Mouse (Mus musculus): ENCODE data around the gene Btg1. TPM values are rescaled to one million over a fixed set of nuclear protein-coding genes. Genes with fewer than 3 reads are reported as not detected.

Btg1 gene
- 9.5 and 11.6 TPM in 2 replicates for polyA plus RNA-seq (2015; fragmentation: Nextera tagmentation; extraction: Ambion mirVana)

DNA sequence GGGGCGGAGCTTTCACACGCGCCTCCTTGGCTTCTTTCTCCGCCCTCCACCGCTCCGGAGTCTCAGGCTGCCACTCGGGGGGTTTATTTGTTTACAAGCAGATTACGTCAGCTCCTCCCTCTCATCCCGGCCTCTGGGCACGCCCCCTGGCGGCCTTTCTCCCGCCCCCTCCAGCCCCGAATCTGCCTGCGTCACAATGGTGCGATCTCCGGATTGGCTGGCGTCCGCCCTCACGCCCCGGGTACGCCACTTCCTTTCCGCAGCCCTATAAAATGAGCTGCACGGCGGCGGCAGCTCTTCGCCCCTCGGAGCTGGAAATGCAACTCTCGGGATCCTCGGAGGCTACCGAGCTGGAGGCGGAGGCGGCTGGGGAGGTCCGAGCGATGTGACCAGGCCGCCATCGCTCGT is at the start of gene Btg1:
TSS of gene Btg1 (plus strand) at position 298 of the 408 bp plus-strand sequence.
- Histone ChIP-seq H3K9ac (peak within 1 kb of the TSS; percentile 95), H3K4me1 (replicated peaks) (peaks cover 28% of the 10 kb centered on the region), H3K36me3 (replicated peaks) (peaks cover 13% of the 10 kb centered on the region), H3K27ac (replicated peaks) (peak within 1 kb of the TSS; percentile 87), H3K4me3 (replicated peaks) (peak within 1 kb of the TSS; percentile 92), H3K27me3 (no peaks in the 10 kb centered on the region), H3K4me2 (peak within 1 kb of the TSS; percentile 83), H3K9me3 (replicated peaks) (no peaks in the 10 kb centered on the region)
- peak; percentile 91 for ATAC-seq (ENCODE audit: insufficient read depth)
- WGBS (ENCODE audit: insufficient replicate concordance): under 1% methylated on average over 37 of the region's 37 CpGs

DNA sequence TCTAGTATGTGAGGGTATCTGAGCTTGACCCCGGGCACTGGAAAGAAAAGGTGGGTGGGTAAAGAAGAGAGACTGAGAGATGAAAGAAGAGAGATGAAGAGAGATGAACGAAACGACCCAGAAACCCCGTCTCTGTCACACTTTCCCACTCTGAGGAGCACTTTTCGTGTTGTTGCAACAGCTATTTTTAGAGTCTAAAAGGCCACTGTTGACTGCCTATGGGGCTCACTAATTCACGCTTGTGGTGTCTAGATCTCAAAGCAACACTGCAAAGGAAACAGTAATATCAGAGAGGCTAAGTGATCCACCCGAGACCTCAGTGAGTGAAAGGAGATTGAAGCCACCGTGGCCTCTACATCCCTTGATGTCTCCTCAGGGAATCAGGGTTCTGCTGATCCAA is 47.3 kb upstream of the Btg1 start:
- Histone ChIP-seq H3K9me3 (replicated peaks) (no peaks in the 10 kb centered on the region), H3K27me3 (no peaks in the 10 kb centered on the region), H3K4me2 (no peak overlapping the region), H3K4me1 (replicated peaks) (no peaks in the 10 kb centered on the region), H3K9ac (no peak overlapping the region), H3K36me3 (replicated peaks) (no peaks in the 10 kb centered on the region), H3K27ac (replicated peaks) (no peak overlapping the region), H3K4me3 (replicated peaks) (no peak overlapping the region)
- no peak for ATAC-seq (ENCODE audit: insufficient read depth)
- 56% methylated on average over 8 of the region's 8 CpGs for WGBS (ENCODE audit: insufficient replicate concordance)

DNA sequence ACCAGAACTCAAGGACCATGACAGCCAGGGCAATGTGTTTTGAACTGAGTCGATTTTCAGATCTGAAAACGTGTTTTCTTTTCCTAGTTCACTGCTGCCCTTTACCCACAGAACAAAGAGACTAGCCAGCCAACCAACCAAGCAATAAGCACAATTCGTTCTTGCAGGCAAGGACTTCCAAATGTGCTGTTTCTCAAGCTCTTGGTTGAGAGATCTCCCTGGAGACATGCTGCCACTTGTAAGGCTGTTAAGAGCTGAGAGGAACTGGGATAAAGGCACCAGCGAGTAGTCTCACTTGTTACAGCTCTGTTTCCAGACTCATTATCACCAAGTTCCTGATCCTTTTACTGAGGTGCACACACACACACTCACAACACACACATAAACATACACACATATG is 45.6 kb upstream of the Btg1 start:
- no peak overlapping the region for H3K4me2 ChIP-seq
- H3K4me3 ChIP-seq (replicated peaks): no peak overlapping the region
- H3K9ac ChIP-seq: no peak overlapping the region
- no peak overlapping the region for H3K27ac ChIP-seq (replicated peaks)
- H3K27me3 ChIP-seq: no peaks in the 10 kb centered on the region
- WGBS (ENCODE audit: insufficient replicate concordance): 57% methylated on average over 4 of the region's 4 CpGs
- H3K9me3 ChIP-seq (replicated peaks): no peaks in the 10 kb centered on the region
- no peaks in the 10 kb centered on the region for H3K36me3 ChIP-seq (replicated peaks)
- no peaks in the 10 kb centered on the region for H3K4me1 ChIP-seq (replicated peaks)
- ATAC-seq (ENCODE audit: insufficient read depth): no peak

DNA sequence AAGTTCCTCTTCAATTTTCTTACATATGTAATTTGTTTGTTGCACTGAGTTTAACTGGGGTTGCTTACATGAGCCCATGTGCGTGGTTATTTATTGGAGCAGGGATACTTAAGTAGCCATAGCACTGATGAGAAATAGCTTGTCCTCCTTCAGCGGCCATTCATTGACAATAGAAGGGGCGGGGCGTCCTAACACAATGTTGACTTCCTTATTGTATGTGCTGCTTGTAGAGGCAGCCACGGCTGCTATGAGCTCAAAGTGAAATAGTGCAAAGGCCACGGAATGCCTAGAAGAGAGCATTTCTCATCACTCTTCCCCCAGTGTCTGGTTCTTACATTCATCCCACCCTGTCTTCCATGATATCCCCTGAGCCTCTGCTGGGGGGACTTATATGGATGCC is 42.0 kb upstream of the Btg1 start:
- no peak overlapping the region for H3K27ac ChIP-seq (replicated peaks)
- no peak for ATAC-seq (ENCODE audit: insufficient read depth)
- H3K27me3 ChIP-seq: no peaks in the 10 kb centered on the region
- H3K4me3 ChIP-seq (replicated peaks): no peak overlapping the region
- H3K9ac ChIP-seq: no peak overlapping the region
- WGBS (ENCODE audit: insufficient replicate concordance): 57% methylated on average over 6 of the region's 6 CpGs
- no peak overlapping the region for H3K4me2 ChIP-seq
- no peaks in the 10 kb centered on the region for H3K9me3 ChIP-seq (replicated peaks)
- H3K36me3 ChIP-seq (replicated peaks): no peaks in the 10 kb centered on the region
- H3K4me1 ChIP-seq (replicated peaks): no peaks in the 10 kb centered on the region

DNA sequence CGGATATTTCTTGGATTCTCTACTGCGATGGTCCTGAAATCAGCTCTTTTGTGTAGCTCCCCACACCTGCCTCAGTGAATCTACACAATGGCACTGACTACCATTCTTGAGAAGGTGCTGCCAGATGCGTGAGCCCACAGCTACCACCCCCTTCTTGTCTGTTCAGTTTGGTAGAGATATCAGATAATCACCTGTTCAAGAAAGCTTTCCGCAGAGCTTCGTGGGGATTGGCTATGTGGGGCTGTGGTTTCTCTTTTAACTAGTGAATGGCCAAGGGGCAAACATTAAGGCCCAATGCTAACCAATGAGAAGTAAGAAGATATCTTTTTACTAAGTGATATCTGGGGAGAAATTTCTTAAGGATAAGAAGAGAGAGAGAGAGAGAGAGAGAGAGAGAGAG is 41.5 kb upstream of the Btg1 start:
- no peaks in the 10 kb centered on the region for H3K36me3 ChIP-seq (replicated peaks)
- H3K4me3 ChIP-seq (replicated peaks): no peak overlapping the region
- H3K9ac ChIP-seq: no peak overlapping the region
- no peaks in the 10 kb centered on the region for H3K27me3 ChIP-seq
- ATAC-seq (ENCODE audit: insufficient read depth): no peak
- no peaks in the 10 kb centered on the region for H3K9me3 ChIP-seq (replicated peaks)
- H3K27ac ChIP-seq (replicated peaks): no peak overlapping the region
- WGBS (ENCODE audit: insufficient replicate concordance): 52% methylated on average over 5 of the region's 5 CpGs
- no peak overlapping the region for H3K4me2 ChIP-seq
- H3K4me1 ChIP-seq (replicated peaks): no peaks in the 10 kb centered on the region

DNA sequence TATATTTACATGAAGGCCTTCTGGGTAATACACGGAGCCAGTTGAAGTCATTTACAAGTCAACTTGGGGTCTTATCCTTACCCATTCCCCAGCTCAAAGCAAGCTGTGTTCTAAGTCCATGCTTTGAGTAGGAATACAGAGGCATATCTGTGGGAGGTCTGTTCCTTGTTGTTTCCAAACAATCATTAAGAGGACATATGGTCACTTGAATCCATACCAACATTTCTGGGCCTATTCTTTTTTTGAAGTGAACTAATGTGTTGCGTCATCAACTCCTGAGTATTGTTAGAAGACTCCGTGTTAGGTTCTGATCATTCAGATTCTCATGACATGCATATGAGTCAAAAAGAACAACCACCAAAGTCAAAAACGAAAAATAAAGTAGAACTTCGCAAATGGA is 37.9 kb upstream of the Btg1 start:
- no peaks in the 10 kb centered on the region for H3K27me3 ChIP-seq
- no peak overlapping the region for H3K27ac ChIP-seq (replicated peaks)
- WGBS (ENCODE audit: insufficient replicate concordance): 63% methylated on average over 5 of the region's 5 CpGs
- no peak for ATAC-seq (ENCODE audit: insufficient read depth)
- H3K4me1 ChIP-seq (replicated peaks): no peaks in the 10 kb centered on the region
- H3K4me3 ChIP-seq (replicated peaks): no peak overlapping the region
- H3K9me3 ChIP-seq (replicated peaks): no peaks in the 10 kb centered on the region
- no peaks in the 10 kb centered on the region for H3K36me3 ChIP-seq (replicated peaks)
- H3K4me2 ChIP-seq: no peak overlapping the region
- no peak overlapping the region for H3K9ac ChIP-seq

DNA sequence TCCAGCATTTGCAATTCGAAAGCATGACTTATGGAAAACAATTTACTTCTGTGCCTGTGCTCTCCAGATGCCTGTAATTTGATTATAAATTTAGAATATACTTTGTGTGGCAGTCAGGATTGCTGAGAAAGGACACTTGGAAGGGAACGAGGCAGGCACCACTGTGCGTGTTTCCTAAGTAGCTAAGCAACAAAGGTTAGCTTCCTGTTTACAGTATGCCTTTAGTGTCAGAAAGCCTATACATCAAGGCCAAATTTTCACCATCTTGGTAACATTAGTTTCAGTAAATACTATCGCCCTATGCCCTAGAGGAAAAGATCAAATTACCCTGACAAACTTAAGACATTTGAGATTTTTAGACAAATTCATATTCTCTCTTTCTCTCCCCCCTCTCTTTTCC is 37.4 kb upstream of the Btg1 start:
- Histone ChIP-seq H3K4me3 (replicated peaks) (no peak overlapping the region), H3K27ac (replicated peaks) (no peak overlapping the region), H3K36me3 (replicated peaks) (no peaks in the 10 kb centered on the region), H3K9me3 (replicated peaks) (no peaks in the 10 kb centered on the region), H3K27me3 (no peaks in the 10 kb centered on the region), H3K9ac (no peak overlapping the region), H3K4me2 (no peak overlapping the region), H3K4me1 (replicated peaks) (no peaks in the 10 kb centered on the region)
- 44% methylated on average over 4 of the region's 4 CpGs for WGBS (ENCODE audit: insufficient replicate concordance)
- no peak for ATAC-seq (ENCODE audit: insufficient read depth)

DNA sequence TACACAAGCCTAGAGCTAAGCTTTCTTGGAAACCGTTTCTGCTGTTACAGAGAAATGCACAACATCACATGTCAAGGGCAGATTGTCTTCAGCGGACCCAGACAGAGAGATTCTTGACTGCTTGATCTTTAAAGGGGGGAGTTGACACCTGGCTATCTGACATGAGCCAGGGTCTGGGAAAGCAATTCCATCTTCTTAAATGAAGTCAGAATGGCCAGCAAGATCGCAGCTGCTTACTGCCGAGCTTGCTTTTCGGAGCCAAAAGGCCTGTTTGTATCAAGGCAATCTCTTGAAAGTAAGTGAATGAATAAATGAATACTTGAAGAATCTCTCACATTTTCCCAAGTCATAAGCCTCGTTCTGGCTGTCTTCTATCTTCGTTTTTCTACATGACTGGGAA is 36.6 kb upstream of the Btg1 start:
- Histone ChIP-seq H3K9ac (no peak overlapping the region), H3K4me1 (replicated peaks) (no peaks in the 10 kb centered on the region), H3K4me3 (replicated peaks) (no peak overlapping the region), H3K4me2 (no peak overlapping the region), H3K27ac (replicated peaks) (no peak overlapping the region), H3K36me3 (replicated peaks) (no peaks in the 10 kb centered on the region), H3K27me3 (no peaks in the 10 kb centered on the region), H3K9me3 (replicated peaks) (no peaks in the 10 kb centered on the region)
- no peak for ATAC-seq (ENCODE audit: insufficient read depth)
- 60% methylated on average over 7 of the region's 7 CpGs for WGBS (ENCODE audit: insufficient replicate concordance)

DNA sequence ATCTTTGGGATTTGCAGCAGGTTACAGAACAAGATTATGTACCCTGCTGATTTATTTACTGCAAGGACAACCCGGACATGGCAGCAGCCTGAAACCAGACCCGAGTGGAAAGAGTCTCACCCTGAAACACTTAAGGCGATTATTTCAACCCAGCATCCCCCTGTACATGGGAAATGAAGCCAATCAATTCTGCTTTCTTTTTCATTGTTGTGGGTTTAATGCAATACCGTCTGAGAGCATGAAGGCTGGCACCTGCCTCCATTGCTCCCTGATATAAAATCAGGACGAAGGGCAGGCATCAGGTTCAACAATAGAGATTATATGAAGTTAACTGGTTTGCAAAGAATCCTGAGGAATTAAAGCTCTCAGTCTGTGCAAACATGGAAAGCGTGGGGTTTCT is 35.6 kb upstream of the Btg1 start:
- no peaks in the 10 kb centered on the region for H3K9me3 ChIP-seq (replicated peaks)
- H3K36me3 ChIP-seq (replicated peaks): no peaks in the 10 kb centered on the region
- no peaks in the 10 kb centered on the region for H3K4me1 ChIP-seq (replicated peaks)
- WGBS (ENCODE audit: insufficient replicate concordance): 60% methylated on average over 6 of the region's 6 CpGs
- no peak overlapping the region for H3K4me2 ChIP-seq
- H3K27me3 ChIP-seq: no peaks in the 10 kb centered on the region
- no peak overlapping the region for H3K27ac ChIP-seq (replicated peaks)
- no peak overlapping the region for H3K4me3 ChIP-seq (replicated peaks)
- H3K9ac ChIP-seq: no peak overlapping the region
- no peak for ATAC-seq (ENCODE audit: insufficient read depth)

DNA sequence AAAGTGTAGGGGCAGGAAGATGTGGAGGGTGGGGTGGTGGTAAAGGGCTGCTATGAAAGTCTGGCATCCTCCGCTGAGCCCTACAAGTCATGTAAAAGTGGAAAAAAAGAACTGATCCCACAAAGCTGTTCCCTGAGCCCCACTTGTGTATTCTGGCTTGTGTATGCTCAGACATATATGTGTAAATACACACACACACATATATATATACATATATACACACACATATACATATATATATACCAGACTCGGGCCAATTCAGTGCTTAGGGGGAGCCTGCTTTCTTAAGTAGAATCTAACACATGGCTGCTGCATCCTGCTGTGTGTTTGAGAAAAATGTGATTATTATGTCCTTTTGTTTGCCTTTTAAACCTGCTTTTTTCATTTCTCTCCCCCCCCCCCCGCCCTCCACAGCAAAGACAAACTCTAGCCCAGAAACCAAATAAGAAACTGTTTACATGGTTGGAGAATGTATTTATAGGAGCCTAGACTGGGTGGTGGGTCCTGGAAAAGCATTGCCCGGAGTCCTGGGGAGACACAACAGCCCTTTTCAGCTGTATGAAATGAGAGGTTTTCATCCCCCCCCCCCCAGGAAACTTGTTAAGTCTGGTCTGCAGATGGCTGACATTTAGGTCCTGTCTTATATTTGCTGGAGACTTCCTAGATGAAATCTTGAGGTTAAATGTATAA is 30.5 kb upstream of the Btg1 start:
- Histone ChIP-seq H3K27ac (replicated peaks) (no peak overlapping the region), H3K4me2 (no peak overlapping the region), H3K27me3 (no peaks in the 10 kb centered on the region), H3K9me3 (replicated peaks) (no peaks in the 10 kb centered on the region), H3K9ac (no peak overlapping the region), H3K4me1 (replicated peaks) (no peaks in the 10 kb centered on the region), H3K36me3 (replicated peaks) (no peaks in the 10 kb centered on the region), H3K4me3 (replicated peaks) (no peak overlapping the region)
- ATAC-seq (ENCODE audit: insufficient read depth): no peak
- 55% methylated on average over 4 of the region's 4 CpGs for WGBS (ENCODE audit: insufficient replicate concordance)

DNA sequence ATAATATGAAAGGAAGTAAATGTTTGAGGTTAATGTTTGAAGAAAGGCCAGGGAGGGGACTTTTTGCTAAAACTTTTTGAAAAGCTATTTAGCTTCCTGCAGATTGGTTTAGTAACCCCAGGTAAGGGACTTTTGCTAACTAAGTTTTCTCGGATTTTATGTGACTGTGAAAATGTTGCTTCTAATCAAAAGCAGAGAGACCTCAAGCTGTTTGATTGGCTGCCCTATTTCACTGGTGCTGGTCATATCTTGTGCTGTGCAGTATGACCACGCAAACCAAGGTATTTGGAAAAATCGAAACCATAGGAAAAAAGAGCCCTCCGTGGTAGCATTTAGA is 30.0 kb upstream of the Btg1 start:
- H3K4me2 ChIP-seq: no peak overlapping the region

DNA sequence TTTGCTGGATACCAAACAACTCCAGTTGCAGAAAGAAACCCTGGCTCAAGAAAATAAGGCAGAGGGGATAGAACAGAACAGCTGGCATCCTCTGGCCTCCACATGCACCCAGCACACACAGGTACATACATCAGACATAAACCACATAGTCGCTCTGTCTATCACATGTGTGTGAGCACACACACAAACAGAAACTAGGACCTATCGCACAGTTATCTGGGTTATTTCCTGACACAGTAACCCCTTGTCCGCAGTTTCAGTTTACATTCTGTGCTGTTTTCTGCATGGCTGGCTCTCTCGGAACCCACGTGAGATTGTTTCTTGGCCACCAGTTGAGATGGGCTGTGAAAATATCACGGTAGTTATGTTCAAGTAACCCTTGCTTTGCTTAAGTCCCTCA is 28.6 kb upstream of the Btg1 start:
- Histone ChIP-seq H3K4me1 (replicated peaks) (no peaks in the 10 kb centered on the region), H3K27ac (replicated peaks) (no peak overlapping the region), H3K36me3 (replicated peaks) (no peaks in the 10 kb centered on the region), H3K9me3 (replicated peaks) (no peaks in the 10 kb centered on the region), H3K9ac (no peak overlapping the region), H3K4me3 (replicated peaks) (no peak overlapping the region), H3K27me3 (no peaks in the 10 kb centered on the region), H3K4me2 (no peak overlapping the region)
- no peak for ATAC-seq (ENCODE audit: insufficient read depth)
- 56% methylated on average over 6 of the region's 6 CpGs for WGBS (ENCODE audit: insufficient replicate concordance)

More for the DNA sequence above, 30.0 kb upstream of the Btg1 start:
- Histone ChIP-seq H3K9ac (no peak overlapping the region), H3K9me3 (replicated peaks) (no peaks in the 10 kb centered on the region), H3K4me3 (replicated peaks) (no peak overlapping the region), H3K36me3 (replicated peaks) (no peaks in the 10 kb centered on the region), H3K4me1 (replicated peaks) (no peaks in the 10 kb centered on the region), H3K27me3 (no peaks in the 10 kb centered on the region), H3K27ac (replicated peaks) (no peak overlapping the region)
- WGBS (ENCODE audit: insufficient replicate concordance): 60% methylated on average over 4 of the region's 4 CpGs
- ATAC-seq (ENCODE audit: insufficient read depth): no peak
